Mouse (Mus musculus): ENCODE data around the gene Glipr1. TPM values are rescaled to one million over a fixed set of nuclear protein-coding genes. Genes with fewer than 3 reads are reported as not detected.
"Not testable (repeated sequence)": the region's sequence is repeated elsewhere in the genome, so short reads cannot be mapped to it uniquely, and the experiment has no call there.

The Glipr1 gene
- total RNA-seq (2021): 1 to 10 TPM; 1.2 to 1.7 TPM
- long read RNA-seq, experiment 1: 0 reads
- long read RNA-seq, experiment 2, partial matches to known transcripts: 0 of 1 reads
- long read RNA-seq, experiment 2, other reads (novel, unspliced or antisense): 1 of 1 reads

DNA sequence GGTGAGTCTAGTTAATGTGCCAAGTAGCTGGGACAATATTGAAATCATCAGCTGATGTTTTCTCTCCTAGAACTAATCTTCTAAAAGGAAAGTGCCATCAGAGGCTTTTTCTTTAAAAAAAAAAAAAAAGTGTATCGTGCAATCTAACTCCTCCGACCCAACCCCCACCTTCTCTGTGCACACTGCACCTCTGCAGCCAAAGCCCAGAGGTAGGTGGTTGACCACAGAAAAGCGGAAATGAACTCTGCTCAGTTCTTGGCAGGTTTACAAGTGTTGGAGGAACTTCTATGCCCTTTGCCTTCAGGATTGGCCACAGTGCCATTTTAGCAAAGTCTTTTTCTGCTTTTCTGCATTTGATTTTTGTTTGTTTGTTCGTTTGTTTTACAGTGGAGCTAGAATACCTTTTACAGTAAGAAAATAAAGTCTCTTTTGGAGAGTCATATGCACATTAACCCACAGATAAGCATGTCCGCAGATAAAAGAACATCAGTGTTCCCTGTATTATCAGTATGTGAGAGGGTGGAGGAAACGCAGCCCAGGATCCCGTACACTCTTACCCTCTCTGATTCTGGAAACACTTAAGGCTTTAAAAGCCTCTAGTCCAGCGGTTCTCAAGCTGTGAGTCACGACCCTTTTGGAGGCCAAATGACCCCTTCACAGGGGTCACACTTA is at the start of gene Glipr1:
Gene Glipr1 (minus strand): TSS at position 88 of the 672 bp plus-strand sequence.
- no peak for DNase-seq (ENCODE audit: low spot score in 2 of 2)

DNA sequence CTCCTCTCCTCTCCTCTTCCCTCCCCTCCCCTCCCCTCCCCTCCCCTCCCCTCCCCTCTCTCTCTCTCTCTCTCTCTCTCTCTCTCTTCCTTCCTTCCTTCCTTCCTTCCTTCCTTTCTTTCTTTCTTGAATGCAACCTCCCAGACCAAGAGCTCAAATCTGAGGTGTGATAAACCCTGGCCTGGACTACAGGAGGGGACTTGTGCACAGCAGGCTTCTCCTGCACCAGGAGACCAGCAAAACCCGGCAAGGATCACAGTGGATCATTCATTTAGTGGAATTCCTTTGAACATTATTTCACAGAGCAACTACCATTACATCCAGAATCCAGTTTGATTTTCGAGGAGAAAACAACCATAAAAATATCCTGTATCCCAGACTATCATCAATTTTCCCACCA is 49.5 kb upstream of the Glipr1 start:
- DNase-seq (ENCODE audit: low spot score in 2 of 2): not testable (repeated sequence)

DNA sequence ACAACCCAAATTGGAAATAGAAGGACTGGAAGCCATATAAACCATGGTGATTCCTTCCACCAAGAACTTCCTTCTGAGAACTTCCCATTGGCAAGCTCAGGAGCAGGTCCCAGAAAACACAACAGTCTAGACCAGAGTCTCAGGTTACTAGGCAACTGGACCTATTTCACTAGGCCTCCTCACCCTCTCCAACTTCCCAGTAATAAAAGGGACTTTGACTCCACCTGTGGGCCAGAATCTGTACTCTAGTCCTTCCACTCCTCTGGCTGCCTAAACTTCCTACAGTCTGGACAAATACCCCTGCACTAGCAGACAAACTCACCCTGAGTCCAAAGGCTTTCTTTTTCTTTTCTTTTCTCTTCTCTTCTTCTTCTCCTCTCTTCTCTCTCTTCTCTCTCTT is 48.8 kb upstream of the Glipr1 start:
- no peak for DNase-seq (ENCODE audit: low spot score in 2 of 2)

DNA sequence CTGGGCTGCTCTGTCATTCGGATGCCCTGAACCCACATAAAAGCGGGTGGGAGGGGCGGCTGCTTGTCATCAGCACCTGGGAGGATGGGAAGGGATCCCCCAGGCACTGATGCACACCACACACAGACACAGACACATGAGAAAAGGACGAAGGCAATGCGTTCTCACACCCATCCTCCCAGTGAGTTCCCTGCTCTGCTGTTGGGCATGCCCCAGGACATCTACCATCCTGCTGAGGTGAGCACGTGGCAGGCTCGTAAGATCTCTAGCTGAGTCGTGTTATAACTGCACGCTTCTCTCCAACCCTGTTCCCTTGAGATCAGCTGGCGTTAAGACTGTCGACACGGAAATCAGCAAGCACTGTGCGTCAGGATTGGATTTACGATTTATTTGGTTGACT is 41.9 kb upstream of the Glipr1 start:
- DNase-seq (ENCODE audit: low spot score in 2 of 2): not testable (repeated sequence)

DNA sequence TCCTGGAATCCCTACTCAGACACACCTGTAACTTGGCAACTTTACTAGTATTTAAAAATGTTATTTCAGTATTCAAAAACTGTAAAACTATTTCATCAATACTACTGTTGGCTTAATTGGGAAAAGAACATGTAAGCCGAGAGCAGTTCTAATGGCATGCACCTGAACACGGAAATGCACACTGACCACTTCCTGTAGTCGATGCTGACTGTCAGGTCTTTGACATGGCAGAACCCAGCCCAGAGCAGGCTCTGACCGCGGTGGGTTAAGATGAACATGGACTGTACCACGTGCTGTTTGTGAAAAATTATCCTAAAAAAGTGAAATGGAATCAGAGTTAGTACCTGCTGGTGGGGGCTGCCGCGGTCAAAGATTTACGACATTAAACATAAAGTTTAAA is 41.1 kb upstream of the Glipr1 start:
- not testable (repeated sequence) for DNase-seq (ENCODE audit: low spot score in 2 of 2)

DNA sequence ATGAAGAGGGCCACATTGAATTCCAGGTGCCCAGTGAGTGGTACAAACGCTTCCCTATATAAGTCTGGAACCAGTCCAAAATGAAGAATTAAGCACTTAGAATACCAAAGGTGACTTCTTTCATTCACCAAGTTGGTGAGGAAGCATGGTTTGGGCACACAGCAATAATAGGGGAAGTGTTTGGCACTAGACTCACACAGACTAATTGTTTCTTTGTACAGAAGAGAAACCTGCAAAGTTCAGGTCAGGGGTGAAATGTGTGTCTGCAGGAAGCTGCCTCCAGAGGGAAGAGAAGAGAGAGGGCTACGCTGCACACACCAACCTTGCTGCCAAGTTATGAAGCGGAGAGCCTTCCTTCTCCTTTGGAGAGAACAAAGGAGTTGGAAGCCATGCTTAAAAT is 26.3 kb upstream of the Glipr1 start:
- DNase-seq (ENCODE audit: low spot score in 2 of 2): not testable (repeated sequence)

DNA sequence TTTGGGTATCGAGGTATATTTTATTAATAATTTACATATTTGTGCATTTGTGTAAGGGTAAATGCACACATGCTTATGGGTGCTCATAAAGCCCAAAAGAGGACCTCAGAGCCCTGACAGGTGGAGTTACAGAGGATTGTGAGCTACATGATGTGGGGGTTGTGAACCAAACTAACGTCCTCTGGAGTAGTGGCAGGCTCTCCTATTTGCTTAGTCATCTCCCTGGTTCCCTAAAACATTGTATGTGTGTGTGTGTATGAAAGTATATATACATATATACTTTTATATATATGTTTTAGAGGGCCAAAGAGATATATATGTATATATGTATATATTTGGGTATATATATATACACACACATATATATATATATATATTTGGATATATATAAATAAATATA is 21.2 kb upstream of the Glipr1 start:
- no peak for DNase-seq (ENCODE audit: low spot score in 2 of 2)

DNA sequence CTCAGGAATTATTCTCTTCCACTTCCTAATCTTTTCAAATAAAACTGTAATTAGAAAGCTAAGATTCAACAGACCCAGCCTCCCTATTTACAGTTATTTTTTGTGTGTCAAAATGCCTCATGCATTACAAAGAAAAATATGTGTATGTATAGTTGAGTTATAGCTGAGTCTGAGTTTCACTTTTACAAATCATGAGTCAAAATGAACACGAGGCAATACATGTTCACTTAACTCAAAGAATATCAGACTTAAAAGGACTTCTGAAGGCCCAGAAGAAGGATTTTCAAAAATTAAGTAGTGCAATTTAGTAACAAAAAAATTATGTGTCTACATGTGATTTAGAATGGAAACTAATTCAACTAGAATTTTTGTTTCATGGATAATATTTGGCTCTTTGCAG is 7.1 kb upstream of the Glipr1 start:
- not testable (repeated sequence) for DNase-seq (ENCODE audit: low spot score in 2 of 2)

DNA sequence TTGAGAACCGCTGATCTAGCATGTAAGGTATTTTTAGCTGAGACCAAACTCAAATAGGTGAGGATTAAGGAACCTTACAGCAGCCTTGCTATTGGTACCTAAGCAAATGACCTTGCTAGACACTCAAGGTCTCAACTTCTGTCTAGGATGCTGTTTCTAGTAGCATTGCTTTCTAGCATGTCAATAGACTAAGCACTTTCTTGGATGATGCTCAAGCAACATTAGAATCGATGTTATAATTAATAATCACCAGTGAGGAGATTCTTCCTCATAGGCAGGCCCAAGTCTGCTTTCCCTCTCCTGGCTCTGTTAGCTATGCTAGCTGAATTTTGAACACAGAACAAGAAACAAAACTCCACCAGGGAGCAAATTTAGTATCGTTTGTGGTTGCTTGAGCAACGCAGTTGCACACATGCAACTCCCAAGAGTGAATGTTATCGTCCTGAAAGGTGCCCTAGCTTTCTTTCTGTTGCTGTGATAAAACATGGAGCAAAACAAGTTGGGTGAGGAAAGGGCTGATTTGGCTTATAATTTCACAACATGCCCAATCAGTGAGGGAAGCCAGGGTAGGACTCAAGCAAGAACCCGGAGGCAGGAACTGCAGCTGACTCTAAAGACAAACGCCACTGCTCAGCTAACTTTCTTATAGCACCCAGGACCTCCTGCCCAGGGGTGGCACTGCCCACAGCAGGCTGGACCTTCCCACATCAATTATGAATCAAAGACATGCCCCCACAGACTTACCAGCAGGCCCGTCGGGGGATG is 493 bp downstream of the Glipr1 start:
- no peak for DNase-seq (ENCODE audit: low spot score in 2 of 2)

DNA sequence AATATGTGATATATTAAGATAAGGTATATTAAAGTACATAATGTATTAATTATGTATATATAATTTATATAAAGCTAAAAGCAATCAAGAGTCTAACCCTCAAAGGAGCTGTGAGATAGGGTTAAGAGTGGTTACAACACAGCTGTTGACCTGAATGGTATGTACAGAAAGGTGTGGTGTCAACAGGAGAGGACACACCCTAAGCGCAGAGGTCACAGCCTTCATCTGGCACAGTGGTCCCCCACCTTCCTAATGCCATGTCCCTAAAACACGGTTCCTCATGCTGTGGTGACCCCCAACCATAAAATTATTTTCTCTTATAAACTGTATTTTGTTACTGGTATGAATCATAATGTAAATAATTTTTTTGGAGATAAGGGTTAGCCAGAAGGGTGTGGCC is 1.1 kb downstream of the Glipr1 start:
- DNase-seq (ENCODE audit: low spot score in 2 of 2): no peak

DNA sequence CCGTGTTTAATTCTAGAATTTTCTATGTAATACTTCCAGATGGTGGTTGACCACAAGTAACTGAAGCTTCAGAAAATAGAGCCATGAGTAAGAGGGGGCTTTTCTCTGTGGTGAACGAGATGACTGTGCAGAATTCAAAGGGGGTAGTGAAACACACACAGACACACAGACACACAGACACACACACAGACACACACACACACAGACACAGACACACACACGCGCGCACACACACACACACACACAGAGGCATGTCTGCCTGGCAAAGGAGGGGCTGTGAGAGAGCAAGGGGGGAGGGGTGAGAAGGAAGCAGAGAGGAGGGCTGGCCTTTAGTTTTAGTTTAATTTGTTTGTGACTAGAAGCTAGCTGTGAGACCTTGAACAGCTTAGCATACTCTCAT is 1.9 kb downstream of the Glipr1 start:
- DNase-seq (ENCODE audit: low spot score in 2 of 2): no peak

DNA sequence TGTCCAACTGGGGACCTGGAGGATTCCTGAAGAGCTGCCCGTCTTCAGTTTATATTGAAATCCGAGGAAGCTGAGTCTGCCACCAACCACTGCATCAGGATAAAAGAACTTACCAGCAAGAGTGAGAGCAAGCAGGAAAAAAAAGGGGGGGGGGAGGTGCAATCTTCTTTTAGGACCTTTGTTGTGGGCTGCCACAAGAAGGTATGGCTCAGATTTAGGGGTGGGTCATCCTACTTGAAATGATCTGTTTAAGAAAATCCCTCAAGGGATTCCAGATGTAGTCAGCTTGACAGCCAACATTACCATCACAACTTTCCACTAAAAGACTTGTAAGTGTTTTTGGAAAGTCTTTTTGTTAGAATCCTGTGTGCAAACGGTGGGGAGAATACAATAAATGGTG is 2.7 kb downstream of the Glipr1 start:
- DNase-seq (ENCODE audit: low spot score in 2 of 2): no peak

DNA sequence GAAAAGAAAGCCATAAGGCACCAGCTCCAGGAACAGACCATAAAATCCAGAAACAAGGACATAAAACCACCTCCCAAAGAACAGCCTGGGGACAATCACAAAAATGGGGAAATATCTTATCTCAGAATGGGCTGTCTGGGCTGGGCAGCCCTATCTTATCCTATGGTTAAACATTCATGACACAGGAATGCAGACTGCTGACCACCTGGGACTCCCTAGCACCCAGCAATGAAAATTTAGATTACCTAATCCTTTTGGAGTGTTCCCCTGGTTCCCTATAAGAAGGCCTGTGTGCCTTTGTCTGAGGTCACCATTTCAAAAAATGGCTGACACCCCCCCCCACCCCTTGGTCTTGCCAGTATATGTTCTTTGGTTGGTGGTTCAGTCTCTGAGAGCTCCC is 4.8 kb downstream of the Glipr1 start:
- DNase-seq (ENCODE audit: low spot score in 2 of 2): no peak

DNA sequence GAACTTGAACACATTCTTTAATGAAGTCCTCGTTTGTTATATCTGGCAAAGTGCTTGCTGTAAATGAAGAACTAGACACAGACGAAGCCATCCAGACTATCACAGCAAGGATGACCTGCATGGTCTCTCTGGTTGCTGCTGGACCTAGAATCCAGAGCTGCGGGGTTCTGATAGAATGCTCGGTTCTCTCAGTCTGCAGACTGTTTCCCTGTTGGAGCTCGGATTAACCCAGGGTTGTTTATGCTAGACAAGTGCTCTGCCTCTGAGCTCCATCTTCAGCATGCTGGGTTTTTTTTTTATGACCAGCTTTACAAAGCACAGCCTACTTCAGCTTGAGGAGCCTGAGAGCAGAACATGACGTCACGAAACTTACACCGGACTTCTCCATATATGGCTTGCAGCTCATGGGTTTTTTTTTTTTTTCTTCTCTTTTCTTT is 5.5 kb downstream of the Glipr1 start:
- DNase-seq (ENCODE audit: low spot score in 2 of 2): no peak

DNA sequence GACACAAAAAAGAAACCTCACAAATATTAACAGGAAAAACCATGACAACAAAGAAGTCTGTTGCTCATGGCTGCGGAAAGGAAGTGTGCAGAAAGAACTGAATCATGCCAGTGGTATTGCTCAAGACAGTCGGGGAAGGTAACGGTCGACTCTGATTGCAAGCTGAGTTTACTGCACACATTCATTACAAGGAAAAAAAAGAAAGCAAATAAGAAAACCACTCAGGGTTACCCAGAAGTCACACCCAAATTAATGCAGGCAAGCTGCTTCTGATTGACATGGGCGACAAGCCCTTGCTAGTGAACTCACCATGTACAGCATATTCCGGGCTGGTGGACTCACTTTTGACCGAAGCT is 5.9 kb downstream of the Glipr1 start:
- no peak for DNase-seq (ENCODE audit: low spot score in 2 of 2)

DNA sequence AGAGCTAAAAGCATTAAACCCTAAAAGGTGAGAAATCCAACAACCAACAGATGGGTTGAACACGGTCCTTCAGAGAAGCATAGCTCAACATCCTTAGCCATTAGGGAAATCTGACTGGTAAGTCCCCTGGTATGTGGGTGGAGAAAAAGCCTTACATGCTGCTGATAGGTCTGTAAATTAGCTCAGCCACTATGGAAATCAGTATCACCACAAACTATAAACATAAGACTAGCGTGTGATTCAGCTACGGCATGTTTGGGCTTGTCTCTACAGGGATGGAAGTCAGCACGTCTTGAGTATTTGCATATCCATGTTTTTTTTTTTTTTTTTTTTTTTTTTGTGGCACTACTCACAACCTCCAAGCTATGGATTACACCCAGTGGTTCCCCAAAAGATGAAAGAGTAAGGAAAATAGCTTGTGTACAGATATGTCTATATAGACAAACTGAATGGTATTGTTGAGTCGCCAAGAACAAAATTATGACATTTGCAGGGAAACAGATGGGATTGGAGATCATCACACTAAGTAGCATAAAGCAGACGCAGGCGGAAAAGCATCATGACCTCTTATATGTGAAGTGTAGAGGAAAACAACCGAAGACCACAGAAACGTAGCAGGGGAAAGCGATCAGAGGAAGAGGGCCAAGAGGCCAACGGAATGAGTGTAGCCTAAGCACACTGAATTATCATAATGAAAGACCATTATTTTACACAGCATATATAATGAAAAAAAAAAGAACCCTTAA is 6.5 kb downstream of the Glipr1 start:
- DNase-seq (ENCODE audit: low spot score in 2 of 2): no peak

DNA sequence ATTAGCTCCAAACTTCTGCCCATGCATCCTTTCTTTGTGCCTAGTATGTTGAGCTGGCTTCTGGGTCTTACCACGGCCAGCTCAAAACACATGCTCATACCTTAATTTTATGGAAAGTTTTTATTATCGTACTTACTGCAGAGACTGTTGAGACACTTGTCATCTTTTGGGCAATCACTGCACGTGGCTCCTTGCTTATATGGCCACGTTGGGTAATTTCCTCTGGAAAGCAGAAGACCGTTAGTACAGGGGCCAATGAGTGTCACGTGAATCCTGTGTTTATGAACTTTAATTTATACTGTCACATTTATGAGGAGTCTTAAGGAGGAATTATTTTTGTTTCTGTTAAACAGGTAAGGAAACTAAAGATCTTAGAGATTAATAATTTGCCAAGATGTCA is 16.0 kb downstream of the Glipr1 start:
- DNase-seq (ENCODE audit: low spot score in 2 of 2): no peak

DNA sequence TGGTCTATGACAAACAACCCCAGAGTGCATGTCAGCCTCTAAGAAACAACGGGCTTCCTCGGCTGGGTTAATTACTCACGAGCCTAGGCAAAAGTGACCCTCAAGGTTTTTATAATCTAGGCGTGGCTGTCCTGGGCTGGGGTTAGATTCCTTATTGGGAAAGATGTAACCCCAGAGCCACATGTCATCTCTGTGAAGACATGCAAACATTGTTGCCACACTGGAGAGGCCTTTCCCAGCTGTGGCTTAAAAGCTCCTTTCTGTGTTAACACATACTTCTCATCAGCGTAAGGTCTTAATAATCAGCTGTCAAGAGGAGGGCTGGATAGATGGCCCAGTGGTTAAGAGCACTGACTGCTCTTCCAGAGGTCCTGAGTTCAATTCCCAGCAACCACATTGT is 19.4 kb downstream of the Glipr1 start:
- no peak for DNase-seq (ENCODE audit: low spot score in 2 of 2)

DNA sequence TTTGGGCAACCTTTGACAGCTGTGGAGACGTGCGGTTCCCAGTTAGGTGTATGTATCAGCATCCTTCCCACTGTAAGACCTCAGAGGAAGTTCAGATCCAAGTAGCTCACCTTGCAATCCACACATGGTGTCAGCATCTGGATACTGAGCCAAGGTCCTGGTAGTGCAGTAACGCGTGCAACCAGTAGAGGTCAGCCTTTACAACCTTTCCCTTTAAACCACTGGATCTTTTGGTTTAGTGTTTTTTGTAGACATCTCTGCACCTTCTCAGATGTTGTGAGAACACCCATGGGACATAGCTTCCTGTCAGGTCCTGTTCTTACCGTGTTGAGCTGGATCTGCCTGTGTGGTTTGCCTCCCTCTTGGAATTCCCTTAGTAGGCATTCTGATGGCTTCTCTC is 24.8 kb downstream of the Glipr1 start:
- DNase-seq (ENCODE audit: low spot score in 2 of 2): peak in 1 of 2 experiments; percentile 16

DNA sequence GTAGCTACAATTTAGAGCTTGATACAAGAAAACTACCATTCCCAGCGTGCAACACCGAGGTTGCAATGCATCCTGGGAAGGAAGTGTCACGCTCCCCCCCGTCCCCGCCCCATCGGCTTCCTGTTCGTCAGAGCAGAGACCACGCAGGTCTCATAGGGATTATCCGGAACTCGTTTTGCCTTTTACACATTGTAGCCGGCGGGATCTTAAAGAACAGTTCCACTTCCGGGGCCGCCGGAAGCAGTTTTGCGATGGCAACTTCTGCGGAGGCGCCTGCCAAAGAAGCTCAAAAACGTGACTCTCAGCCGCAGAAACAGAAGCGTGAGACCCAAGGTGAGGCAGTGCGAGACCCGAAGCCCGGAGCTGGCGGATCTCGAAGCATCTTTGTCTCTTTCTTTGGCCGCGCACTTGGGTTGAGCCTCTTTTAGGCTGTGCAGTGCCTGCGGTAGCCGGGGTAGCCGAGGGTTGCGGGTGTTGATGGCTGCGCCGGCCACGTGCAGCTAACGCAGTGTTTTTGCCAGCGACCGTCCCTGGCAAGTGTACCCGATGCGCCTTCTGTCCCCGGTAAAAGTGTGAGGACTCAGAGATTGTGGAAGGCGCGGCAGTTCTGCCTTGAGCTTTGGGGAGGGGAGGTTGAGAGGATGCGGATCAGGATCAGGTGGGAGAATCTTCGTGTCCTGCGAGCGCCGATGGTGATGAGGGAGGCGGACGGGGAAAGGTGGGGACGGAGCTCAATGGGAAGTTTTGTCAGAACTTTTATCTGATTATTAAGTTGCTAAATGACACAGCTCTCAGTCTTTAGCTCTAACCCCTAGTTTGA is 29.7 kb downstream of the Glipr1 start, which contains the start of gene Krr1:
Gene Krr1 (plus strand): TSS at position 123 of the 820 bp plus-strand sequence.
- DNase-seq (ENCODE audit: low spot score in 2 of 2): peak; percentile 50 to 65

DNA sequence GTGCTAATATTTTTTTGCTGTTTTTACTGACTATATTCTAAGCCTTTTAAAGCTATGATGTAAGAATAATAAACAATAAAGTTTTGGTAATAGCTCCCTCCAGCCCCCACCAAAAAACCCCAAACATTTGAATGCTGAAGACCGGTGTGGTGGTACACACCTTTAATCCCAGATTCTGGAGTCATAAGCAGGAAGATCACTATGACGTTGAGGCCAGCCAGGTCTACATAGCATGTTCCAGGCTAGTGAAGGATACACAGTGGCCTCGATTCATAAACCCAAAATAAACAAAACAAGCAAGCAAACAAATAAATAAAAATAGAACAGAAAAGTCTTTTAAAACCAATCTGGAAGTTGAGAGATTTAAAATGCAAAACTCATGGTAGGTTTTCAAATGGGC is 30.5 kb downstream of the Glipr1 start:
- DNase-seq (ENCODE audit: low spot score in 2 of 2): no peak

All from adrenal gland, postnatal 4 days (tissue).